Mouse (Mus musculus) monocyte, adult 2 months (primary cell): ENCODE results near the gene Nat10.

Experiments
- DNase-seq, 2 experiments: peaks; one replicate each; pipeline ENCODE4 v3.0.0; 2022; ENCODE audit warnings: low spot score in 2 of 2, low read depth in 1 of 2

The Nat10 gene

DNA sequence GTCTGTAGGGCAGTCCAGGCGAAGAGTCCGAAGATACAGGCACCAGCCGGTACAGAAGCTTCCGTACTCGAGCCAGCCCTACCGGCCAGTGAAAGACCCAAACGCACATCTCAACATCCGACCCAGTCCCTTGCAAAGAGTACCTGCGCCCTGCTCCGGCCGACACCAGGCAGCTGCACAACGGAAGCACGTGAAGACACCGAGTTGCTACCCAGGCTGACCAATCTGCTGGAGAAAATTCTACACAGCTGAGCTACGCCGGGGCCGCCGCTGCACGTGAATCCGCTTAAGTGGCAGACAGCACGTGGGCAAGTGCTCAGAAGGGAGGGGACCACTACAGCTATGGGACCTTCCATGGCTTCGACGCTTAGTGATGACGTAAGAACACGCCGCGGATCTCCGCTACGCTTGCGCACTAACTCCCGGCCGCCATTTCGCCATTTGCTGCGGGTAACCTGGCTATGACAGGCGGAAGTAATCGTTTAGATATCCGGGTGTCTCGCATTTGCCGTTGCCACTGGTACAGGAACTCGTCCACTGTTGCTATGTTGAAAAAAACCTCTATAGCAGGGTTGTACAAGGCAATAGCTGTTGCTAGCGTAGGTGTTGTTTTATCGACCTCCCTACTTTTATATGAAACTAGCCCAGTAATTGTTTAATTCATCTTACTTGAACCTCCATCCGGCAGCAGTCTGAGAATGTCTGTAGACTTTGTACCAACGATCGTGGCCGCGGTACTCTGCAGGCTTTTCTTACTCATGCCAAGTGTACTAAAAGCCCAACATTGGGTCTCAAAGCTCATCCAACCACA is at the start of gene Nat10:
TSS of gene Nat10 (minus strand) at position 365 of the 811 bp plus-strand sequence.
- DNase-seq: peak; percentile 96 to 98

- no peak for DNase-seq
Measured at GRCm38 (mm10) chr2:103810412-103810811, 49.3 kb upstream of the Nat10 start.

GRCm38 (mm10) chr2:103808466-103808865 is 47.4 kb upstream of the Nat10 start:
- no peak for DNase-seq

DNA sequence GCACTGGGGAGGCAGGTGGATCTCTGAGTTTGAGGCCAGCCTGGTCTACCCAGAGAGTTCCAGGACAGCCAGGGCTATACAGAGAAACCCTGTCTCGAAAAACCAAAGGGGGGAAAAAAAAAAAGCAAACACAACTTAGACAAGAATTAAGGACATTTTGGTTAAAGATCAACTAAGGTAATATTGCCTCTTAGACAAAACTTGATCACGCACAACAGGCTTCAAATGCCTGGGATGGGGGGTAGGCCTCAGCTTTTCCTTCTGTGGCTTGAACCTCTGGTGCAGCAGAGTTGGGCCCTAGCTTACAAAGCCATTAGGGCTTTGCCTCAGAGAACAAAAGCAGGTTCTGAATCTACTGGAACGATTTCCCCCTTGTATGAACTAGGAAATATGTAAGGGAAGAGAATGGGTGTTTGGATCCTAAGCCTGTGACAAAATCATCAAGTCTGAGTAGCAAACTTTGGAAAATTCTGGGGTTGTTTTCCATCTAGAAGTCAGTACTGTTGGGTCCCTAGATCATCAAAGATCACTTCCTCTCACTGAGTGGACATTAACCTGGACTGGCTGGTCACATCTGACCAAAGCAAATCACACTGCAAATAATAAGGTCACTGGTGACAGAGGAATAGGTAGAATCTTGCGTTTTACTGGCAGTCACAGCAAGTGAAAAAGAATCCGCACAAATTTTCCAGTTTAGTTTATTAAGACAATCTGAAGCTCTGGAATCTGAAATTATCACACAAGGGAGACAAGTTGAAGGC is 42.9 kb upstream of the Nat10 start:
- no peak for DNase-seq

GRCm38 (mm10) chr2:103802422-103802821 is 41.4 kb upstream of the Nat10 start:
- DNase-seq: no peak

DNA sequence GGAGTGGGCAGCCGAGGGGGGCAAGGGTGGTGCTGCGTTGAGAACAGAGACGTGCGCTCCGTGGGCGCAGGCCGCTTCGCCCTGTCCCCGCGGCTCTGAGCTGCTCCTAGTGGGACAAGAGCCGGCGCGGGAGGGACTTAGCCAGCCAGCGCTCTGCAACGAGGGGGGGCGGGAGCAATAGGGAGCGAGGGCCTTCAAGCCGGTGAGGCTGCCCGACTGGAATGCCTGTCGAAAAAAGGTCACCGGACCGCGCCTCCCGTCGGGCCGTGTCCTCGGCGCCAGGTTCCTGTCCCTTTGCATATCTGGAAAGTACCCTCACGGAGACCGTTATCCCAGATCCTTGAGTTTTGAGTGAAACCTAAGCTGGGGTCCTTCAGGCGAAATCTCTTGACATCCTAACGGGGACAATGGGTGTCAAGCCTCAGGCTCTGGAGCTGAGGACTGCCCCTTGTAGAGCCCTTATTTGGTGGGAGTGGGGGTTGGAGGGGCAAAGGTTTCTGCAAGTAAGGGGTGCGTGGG is 36.5 kb upstream of the Nat10 start, which contains the start of gene Caprin1:
TSS of gene Caprin1 (minus strand) at position 159 of the 519 bp plus-strand sequence.
- peak; percentile 84 to 90 for DNase-seq

DNA sequence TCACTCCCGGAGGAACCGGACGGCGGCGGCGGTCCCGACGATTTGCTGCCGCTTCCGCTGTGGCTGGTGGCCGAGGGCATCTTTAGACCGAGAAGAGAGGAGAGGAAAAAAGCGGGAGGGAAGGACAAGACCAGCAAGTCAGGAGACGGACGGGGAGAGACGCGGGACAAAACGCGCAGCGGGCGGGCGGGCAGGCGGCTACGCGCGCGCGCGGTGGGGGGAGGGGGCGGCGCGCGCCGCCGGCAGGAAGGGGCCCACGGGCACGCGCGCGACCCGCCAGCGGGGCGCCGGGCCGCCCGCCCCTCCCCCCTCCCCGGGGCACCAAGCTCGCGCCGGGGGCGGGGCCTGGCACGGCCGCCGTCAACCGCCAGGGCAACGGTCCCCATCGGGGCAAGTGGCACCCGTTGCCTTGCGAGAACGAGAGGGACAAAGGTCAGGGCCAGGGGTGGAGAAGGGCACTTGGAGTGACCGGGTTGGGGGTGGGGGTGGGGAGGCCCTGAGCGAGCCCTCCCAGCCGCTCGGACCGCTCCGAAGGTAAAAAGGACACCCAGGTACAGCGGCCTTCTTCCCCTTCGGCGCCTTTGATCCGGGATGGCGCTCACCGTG is 35.9 kb upstream of the Nat10 start:
- peak; percentile 24 to 62 for DNase-seq

- peak; percentile 5 to 34 for DNase-seq
Measured at GRCm38 (mm10) chr2:103796211-103796860, 35.3 kb upstream of the Nat10 start.

GRCm38 (mm10) chr2:103795843-103796210 is 34.8 kb upstream of the Nat10 start:
- DNase-seq: peak; percentile 16 to 55

GRCm38 (mm10) chr2:103792009-103792408 is 30.9 kb upstream of the Nat10 start:
- DNase-seq: no peak

DNA sequence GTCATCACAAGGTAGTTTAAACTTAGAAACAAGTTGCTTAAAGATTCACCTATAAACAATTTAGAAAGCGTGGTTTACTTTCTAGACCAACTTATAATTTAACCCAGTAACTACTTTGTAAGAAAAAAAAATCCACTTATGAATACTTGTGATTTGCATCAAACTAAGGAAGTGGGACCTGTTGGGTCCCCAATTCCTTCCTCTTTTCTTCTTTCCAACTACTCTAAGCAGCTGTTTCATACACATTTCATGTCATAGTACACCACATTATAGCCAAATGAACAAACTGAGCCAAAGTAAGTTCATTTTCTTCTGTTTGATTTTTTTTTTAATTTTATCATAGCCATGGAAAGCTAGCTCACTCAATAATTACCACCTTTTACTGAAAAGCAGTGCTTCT is 24.7 kb upstream of the Nat10 start:
- no peak for DNase-seq

- DNase-seq: peak in 1 of 2 experiments; percentile 15
Measured at GRCm38 (mm10) chr2:103784621-103785020, 23.6 kb upstream of the Nat10 start.

DNA sequence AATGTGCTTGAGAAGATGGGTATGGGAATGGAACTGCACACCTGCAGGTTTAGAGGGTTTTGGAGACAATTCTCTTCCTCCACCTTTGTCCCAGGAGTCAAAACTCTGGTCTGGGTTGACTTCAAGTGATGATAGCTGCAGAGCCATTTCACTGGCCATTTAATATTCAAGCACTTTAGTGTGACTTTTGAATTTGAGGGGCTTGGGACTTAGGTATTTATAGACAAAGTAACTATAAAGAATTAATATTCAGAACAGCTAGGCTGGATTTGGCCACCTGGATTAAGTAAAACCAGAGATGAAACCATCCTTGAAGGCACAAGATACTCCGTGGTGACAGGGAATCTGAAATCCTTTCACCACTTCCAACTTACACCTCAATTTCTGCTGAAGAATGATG is 1.4 kb upstream of the Nat10 start:
- DNase-seq: no peak

DNA sequence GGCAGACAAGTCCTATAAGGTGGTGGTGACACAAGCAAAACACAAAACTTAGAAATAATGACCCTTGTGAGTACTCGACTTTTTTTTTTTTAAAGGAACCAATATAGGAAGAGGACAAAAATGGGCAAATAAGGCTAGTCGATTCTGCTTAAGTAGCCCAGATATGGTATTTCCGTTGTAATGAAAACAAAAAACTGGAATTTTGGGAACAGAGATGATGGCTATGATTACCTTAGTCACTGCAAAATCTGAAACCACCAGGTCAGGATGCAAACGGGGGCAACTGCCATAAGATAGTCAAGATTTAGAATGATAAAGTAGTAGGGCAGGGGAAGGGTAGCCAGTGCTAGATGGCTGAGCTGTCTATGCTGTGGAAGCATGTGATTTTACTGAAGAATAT is 923 bp upstream of the Nat10 start:
- no peak for DNase-seq

- DNase-seq: no peak
Measured at GRCm38 (mm10) chr2:103760421-103760820, 649 bp downstream of the Nat10 start.

DNA sequence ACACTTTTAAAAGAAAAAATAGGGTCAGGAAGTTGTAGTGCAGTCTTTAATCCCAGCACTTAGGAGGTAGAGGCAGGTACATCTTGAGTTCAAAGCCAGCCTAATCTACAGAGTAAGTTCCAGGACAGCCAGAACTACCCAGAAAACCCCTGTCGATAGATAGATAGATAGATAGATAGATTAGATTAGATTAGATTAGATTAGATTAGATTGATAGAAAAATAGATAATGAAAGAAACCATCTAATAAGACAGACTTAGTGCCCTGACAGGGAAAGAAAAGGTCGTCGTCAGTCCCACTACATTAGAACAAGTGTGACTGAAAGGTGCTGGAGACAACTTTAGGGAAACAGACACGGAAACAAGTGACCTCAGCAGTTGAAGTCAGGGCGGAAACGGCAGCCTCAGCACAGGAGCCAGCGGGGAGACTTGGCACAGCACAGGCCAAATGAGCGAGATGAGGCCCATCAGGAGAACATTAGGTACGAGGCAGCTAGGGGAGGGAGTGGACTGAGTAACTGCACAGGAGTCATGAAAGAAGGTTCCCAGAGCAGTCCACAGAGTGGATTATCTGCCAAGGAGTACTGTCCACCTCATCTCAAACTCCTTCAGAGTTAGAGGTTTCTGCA is 5.5 kb downstream of the Nat10 start:
- DNase-seq: no peak

GRCm38 (mm10) chr2:103754614-103755013 is 6.5 kb downstream of the Nat10 start:
- DNase-seq: no peak

- no peak for DNase-seq
Measured at GRCm38 (mm10) chr2:103751771-103752170, 9.3 kb downstream of the Nat10 start.

- no peak for DNase-seq
Measured at GRCm38 (mm10) chr2:103749091-103749490, 12.0 kb downstream of the Nat10 start.

- no peak for DNase-seq
Measured at GRCm38 (mm10) chr2:103747891-103748290, 13.2 kb downstream of the Nat10 start.

GRCm38 (mm10) chr2:103746761-103747160 is 14.3 kb downstream of the Nat10 start:
- DNase-seq: no peak
